Mouse (Mus musculus): ENCODE data around the gene Afap1l2. TPM values are rescaled to one million over a fixed set of nuclear protein-coding genes. Genes with fewer than 3 reads are reported as not detected.

Gene Afap1l2
- total and polyA plus RNA-seq, 3 experiments, result 0.17 to 3.1 (median 0.44) TPM

GRCm38 (mm10) chr19:56874601-56875315 lies 133.3 kb downstream of the Afap1l2 start:
- no peak for DNase-seq (ENCODE audit: extremely low read depth)
- Histone ChIP-seq H3K4me3 (replicated peaks in 1 of 3; ENCODE audit: low read depth in 2 of 3, low read length in 2 of 3, poor library complexity in 1 of 3) (no peak overlapping the region), H3K27me3 (replicated peaks) (peaks cover 43% of the 10 kb centered on the region), H3K79me2 (replicated peaks; ENCODE audit: control insufficient read depth, extremely low read depth, insufficient read depth, poor library complexity, severe bottlenecking) (no peaks in the 10 kb centered on the region), H3K9me3 (replicated peaks; ENCODE audit: low read length) (no peaks in the 10 kb centered on the region), H3K27ac (ENCODE audit: insufficient read depth, low read depth) (no peak overlapping the region), H3K4me2 (ENCODE audit: insufficient read depth, low read depth, poor library complexity, severe bottlenecking) (no peak overlapping the region), H3K4me1 (ENCODE audit: control insufficient read depth in 1 of 2, insufficient read depth in 2 of 2) (0 out of 4 replicates have a peak, but pooled peaks cover 3% of the 10 kb centered on the region in 2 experiments), H3K9ac (ENCODE audit: insufficient read depth, low read depth) (no peak overlapping the region), H3K36me3 (replicated peaks in 1 of 2; ENCODE audit: control insufficient read depth in 1 of 2, insufficient read depth in 1 of 2, low read length in 1 of 2) (no peaks in the 10 kb centered on the region)
- in situ Hi-C loops (cut with MboI; ENCODE audit: low pct_ligation_motif_present, low pct_unique_long_range_greater_than_20kb, low sequenced_read_pairs), result no loop called here
- TF ChIP-seq EP300 (IDR thresholded peaks at IDR 0.05; ENCODE audit: low read length), result no peak
- no peak for TF ChIP-seq USF1 (IDR thresholded peaks at IDR 0.05; ENCODE audit: low read depth, low read length)
- no peak for TF ChIP-seq E2F4 (IDR thresholded peaks at IDR 0.05; ENCODE audit: insufficient replicate concordance, low read depth, low read length)
- no peak for TF ChIP-seq MAX (IDR thresholded peaks at IDR 0.05; ENCODE audit: low read length)
- no peak for TF ChIP-seq SMC3 (IDR thresholded peaks at IDR 0.05; ENCODE audit: low read depth, low read length)
- no peak for TF ChIP-seq CHD2 (IDR thresholded peaks at IDR 0.05; ENCODE audit: low read length)
- no peak for TF ChIP-seq HCFC1 (IDR thresholded peaks at IDR 0.05; ENCODE audit: low read depth, low read length)
- TF ChIP-seq UBTF (IDR thresholded peaks at IDR 0.05; ENCODE audit: low read depth, low read length), result no peak
- dilution Hi-C loops (cut with MboI; ENCODE audit: extremely low pct_ligation_motif_present, extremely low pct_unique_long_range_greater_than_20kb, low sequenced_read_pairs), result no loop called here

GRCm38 (mm10) chr19:56873816-56874600 lies 134.0 kb downstream of the Afap1l2 start, which contains the start of gene Vwa2:
Gene Vwa2, plus strand, starts transcription at chr19:56874249.
- in situ Hi-C loops (cut with MboI; ENCODE audit: low pct_ligation_motif_present, low pct_unique_long_range_greater_than_20kb, low sequenced_read_pairs), result no loop called here
- no peak for DNase-seq (ENCODE audit: extremely low read depth)
- TF ChIP-seq ZMIZ1 (IDR thresholded peaks at IDR 0.05; ENCODE audit: low read depth, low read length) (no peak), ETS1 (conservative IDR thresholded peaks at IDR 0.05; ENCODE audit: low read depth, low read length) (no peak), SMC3 (IDR thresholded peaks at IDR 0.05; ENCODE audit: low read depth, low read length) (no peak), TCF12 (IDR thresholded peaks at IDR 0.05; ENCODE audit: low read depth, low read length) (no peak), CTCF (conservative IDR thresholded peaks at IDR 0.05 in 1 of 2, IDR thresholded peaks at IDR 0.05 in 1 of 2; ENCODE audit: low read depth in 2 of 2, low read length in 2 of 2) (no peak), ZC3H11A (IDR thresholded peaks at IDR 0.05; ENCODE audit: low read depth, low read length) (no peak), SIN3A (IDR thresholded peaks at IDR 0.05; ENCODE audit: low read length) (no peak)

More at GRCm38 (mm10) chr19:56873816-56874600, 134.0 kb downstream of the Afap1l2 start, which contains the start of gene Vwa2:
- H3K79me2 ChIP-seq (replicated peaks; ENCODE audit: control insufficient read depth, extremely low read depth, insufficient read depth, poor library complexity, severe bottlenecking), result no peaks in the 10 kb centered on the region
- H3K4me2 ChIP-seq (ENCODE audit: insufficient read depth, low read depth, poor library complexity, severe bottlenecking), result no peak within 1 kb of the TSS
- H3K27me3 ChIP-seq (replicated peaks), result peaks cover 40% of the 10 kb centered on the region
- dilution Hi-C loops (cut with MboI; ENCODE audit: extremely low pct_ligation_motif_present, extremely low pct_unique_long_range_greater_than_20kb, low sequenced_read_pairs), result no loop called here
- no peak within 1 kb of the TSS for H3K27ac ChIP-seq (ENCODE audit: insufficient read depth, low read depth)
- H3K9ac ChIP-seq (ENCODE audit: insufficient read depth, low read depth), result no peak within 1 kb of the TSS
- peaks cover 3% of the 10 kb centered on the region in 2 experiments; a peak in 1 of 4 replicates for H3K4me1 ChIP-seq (ENCODE audit: control insufficient read depth in 1 of 2, insufficient read depth in 2 of 2)
- H3K36me3 ChIP-seq (replicated peaks in 1 of 2; ENCODE audit: control insufficient read depth in 1 of 2, insufficient read depth in 1 of 2, low read length in 1 of 2), result no peaks in the 10 kb centered on the region
- H3K4me3 ChIP-seq (replicated peaks in 1 of 3; ENCODE audit: low read depth in 2 of 3, low read length in 2 of 3, poor library complexity in 1 of 3), result no peak within 1 kb of the TSS
- H3K9me3 ChIP-seq (replicated peaks; ENCODE audit: low read length), result no peaks in the 10 kb centered on the region
